Mouse (Mus musculus) lung, postnatal 14 days (tissue): ENCODE measurements around the gene Tnni2.
A peak's percentile ranks its signal among the peaks of the same experiment; 100 is the strongest.

Experiments used
- DNase-seq: peaks from one replicate; pipeline ENCODE4 v3.0.0; 2021

Tnni2 gene

DNA sequence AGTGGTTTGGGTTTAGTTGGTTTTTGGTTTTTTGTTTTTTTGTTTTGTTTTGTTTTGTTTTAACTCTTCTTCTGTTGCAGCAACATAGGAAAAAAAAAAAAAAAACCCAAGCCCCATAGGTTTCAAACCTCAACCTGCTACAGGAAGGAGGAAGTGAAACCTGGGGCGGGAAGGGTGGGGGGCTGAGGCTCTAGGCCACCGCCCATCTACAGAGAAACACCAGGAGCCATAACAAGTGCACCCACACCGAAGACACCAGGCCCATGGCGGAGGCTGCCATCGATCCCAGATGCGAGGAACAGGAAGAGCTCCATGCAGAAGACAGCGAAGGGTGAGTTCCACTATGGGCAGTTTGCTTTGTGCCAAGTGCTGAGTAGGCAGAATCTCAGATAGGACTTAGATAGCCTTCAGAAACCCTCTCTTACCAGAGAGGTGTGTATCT, 19.0 kb downstream of the Tnni2 start, which contains the start of gene Lsp1:
Gene Lsp1, plus strand, starts transcription at position 174 of the 442 bp plus-strand sequence.
- no peak for DNase-seq

DNA sequence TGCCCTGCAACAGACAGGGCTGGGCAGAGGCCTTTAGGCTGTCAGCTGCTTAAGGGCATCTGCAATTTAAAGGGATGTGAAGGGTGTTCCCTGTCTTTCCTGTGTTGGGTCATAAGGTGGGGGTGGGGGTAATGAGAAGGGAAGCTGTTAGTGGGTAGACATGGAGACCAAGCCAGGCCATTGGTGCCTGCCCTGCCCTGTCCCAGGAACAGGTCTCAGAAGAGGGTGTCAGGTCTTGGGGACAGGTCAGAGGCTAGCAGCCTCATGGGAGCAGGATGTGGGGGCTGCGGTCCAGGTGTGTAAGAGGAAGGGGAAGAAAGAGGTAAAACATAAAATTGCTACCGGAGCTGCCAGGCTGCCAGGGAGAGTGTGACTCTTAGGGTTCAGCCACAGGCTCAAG, 19.8 kb downstream of the Tnni2 start:
- DNase-seq: no peak

DNA sequence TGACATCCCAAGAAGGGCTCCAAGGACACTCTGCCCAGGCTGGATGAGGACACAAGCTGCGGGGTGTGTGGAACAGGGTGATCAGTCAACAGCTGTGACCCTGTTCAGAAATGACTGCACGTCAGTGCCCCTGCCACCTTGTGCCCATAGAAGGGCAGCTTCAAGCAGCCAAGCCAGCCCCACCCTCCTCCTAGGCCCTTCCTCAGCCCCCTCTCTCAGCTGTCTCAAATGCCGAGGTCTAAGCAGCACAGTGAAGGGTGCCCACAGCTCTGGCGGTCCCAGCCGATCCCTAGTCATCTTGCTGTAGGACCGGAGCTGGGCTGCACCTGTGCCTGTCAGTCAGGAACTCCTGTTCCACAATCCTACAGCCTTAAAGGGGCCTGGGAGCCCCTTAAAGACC, 20.6 kb downstream of the Tnni2 start:
- DNase-seq: no peak

DNA sequence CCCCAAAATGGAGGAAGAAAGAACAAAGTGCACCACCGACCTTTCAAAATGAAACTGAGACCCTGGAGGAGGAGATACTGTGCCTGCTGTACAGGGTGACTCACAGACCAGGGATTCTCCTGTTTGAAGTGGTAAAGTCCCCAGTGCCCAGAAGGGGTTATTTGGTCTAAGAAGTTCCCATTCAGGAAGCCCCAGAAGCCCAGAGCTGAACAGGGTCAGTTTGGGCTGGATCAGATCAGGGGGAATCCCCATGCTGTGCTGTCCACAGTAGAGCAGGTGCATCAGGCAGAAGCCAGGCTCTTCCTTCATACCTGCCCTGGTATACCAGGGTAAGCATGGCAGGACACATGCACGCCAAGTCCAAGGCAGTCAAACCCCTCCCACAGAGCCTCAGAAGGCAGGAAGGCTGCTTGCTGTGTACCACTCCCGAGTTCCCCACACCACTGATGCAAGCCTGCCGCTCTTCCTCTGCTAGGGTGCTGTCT, 21.0 kb downstream of the Tnni2 start:
- no peak for DNase-seq

DNA sequence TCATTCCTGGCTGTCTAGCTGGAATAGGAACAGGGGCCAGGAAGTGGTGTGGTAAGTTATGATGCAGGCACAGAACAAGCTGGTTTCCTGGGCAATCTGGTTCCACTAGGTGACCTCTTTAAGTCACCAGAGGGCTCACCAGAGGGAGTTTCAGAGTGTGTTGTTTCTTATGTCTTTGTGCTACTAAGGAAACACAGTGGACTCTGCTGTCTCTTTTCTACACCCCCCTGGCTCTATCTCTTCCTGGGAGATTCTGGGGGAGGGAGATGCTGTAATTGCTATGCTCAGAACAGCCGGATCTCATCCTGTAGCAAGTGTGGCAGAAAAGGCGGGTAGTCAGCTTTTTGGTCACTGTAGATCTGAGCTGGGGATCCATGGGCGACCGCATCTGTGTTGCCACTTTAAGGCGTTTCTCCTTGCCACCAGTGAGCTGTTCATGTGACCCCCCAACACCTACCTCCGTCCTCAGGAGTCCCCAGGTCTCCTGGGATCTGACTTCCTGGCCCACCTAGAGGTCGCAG, 28.6 kb downstream of the Tnni2 start:
- no peak for DNase-seq

DNA sequence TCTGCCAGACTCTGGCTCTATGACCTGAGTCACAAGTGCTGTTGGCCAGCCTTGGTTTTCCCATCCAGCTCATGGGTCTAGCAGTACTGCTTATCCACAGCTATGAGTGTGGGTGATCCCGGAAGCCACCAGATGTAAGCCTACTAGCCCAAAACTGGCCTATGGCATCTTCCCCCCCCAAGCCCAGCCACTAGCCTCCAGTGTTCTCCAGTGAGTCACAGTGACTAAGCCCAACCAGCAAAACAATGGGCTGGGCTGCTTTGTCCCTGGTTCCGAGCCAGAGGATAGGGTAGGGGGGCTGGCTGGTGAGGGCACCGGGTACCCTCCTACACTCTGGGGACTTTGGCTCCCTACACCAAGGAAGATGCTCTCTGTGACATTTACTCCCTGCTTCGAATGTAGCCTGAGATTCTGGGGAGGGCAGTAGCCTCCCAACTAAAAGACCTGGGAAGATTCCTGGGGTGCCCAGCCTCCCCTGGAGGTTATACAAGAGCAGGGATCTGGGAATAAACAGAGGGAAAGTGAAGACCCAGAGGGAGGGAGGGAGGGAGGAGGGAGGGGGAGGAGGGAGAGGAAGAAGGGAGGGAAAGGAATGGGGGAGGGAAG, 29.3 kb downstream of the Tnni2 start:
- peak; percentile 64 for DNase-seq

DNA sequence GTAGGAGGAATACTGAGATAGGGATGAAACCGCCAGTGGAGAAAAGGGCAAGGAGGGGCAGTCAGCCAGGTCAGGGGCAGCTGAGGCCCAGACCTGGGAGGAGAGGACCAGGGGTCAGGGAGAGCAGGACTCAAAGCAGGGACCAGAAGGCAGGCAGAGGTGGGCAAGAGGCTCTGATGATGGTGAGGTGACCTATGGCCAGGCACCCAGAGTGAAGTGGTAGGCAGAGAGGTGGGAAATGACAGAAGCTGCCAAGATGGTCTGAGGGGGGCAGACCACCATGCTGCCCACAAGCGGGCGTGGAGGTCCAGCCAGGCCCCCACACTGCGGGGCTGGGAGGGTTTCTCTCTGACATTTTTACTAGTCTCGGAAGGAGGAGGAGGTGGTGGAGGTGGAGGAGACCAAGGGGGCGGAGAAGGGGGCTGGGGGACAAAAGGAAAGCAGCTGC, 29.8 kb downstream of the Tnni2 start:
- DNase-seq: no peak

DNA sequence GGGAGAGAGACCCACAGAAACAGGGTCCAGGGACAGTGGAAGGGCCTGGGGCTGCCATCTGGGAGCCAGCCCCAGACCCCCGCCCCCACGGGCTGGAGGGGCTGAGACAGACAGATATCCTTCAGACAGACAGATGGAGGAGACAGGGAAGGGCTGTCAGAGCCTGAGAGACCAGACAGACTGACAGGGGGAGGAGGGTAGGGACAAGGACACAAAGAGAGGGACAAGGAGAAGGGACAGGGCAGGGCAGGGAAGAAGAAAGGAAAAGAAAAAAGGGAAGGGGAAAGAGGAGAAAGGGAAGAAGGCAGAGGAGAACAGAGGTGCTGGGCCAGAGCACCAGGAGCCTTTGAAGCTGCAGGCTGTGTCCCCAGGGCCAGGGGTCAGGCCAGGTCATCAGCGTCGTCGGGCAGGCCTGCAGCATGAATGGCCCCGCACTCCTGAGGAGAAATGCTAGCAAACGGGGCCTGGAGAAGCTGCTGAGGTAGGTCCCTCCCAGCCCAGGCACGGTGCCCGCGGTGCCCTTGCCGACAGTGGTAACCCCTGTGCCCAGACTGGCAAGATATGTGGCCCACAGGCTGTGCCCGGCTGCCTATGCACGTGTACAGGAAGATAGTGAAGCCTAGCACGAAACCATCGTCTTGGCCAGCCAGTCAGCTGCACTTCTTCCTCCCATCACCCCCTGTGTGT, 30.4 kb downstream of the Tnni2 start:
- DNase-seq: no peak

DNA sequence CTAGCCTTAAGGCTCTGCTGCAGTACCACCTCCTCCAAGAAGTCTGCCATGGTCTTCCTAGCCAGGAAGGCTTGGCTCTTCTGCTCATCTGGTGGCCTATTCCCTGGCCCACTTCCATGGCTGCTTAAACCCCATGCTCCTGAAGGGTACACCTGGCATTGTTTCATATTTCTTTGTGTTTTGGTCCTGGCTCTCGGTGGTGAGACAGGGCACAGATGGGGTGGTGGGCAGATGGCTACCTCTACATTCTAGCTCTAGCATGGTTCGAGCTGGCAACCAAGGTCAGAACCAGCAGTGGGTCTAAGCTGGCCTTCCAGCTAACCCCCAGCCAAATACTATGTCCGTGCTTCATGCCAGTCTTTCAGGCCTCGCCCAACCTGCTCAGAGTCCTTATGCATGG, 31.3 kb downstream of the Tnni2 start:
- DNase-seq: no peak

DNA sequence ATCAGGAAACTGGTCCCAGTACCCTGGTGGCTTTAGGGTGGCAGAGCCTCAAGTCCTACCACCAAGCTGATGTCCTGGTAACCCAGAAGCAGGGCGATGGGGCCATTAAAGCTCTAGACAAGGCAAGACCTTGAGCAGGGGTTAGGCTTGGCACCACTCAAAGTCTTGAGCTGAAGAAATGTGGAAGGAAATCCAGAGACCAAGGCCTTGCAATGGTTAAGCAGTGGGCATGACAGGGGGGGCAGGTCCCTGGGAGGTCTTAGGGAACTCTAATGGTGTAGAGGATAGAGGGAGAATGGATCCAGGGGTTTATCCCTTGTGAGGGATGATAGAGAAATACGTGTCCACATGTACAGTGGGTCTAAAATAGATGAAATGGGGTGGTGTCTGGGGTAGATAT, 31.9 kb downstream of the Tnni2 start:
- DNase-seq: no peak

DNA sequence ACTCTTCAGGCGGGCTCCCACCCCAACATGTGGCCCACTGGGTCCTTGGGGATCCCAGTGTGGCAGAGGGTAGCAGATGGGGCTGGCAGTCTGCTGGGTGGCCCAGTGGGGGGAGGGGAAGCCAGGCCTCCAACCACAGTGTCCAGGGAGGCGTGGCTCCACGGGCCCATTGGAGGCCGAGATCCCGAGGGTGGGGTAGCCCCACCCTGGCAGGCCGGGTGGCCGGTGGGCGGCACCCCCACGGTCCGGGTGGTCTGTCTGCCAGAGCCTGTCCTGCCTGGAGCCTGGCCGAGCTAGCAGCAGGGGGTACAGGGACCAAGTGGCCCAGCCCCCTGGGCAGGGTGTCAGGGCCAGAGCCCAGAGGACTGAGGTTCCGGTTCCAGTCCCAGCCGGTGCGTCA, 33.2 kb downstream of the Tnni2 start:
- peak; percentile 39 for DNase-seq

DNA sequence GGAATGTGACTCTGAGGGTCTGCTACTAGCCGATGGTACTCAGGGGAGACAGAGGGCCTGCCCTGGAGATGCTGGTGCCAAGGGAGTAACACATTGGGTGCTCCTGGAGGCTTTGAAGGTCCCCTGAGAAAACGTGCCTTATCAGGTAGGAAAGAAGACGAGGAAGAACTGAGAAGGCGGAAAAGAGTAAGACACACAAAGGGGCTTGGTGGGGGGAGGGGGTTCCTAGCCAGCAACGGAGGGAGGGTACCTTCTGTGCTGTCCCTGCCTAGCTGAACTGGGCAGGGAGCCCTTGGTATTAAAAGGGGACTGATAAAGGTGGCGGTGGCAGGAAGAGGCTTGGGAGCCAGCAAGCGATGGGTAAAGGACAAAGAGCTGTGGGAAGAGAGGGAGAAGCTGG, 34.0 kb downstream of the Tnni2 start:
- no peak for DNase-seq

DNA sequence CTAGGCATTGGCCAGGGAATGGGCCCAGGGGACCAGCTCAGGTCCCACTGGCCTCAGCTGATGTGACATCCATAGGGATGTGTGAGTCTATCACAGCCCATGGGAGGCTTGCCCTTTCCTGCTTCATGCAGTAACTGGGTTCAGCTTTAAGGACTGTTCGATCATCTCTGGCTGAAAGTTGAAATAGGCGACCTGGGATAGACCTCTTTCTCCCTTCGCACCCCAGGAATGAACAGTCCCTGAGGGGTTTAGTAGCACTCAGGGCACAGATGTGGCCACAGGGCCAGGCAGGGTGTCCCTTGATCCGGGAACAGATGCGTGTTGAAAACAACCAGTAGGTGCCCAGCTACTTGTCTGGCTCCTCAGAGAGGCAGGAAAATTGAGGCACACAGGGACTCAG, 34.7 kb downstream of the Tnni2 start:
- DNase-seq: no peak

DNA sequence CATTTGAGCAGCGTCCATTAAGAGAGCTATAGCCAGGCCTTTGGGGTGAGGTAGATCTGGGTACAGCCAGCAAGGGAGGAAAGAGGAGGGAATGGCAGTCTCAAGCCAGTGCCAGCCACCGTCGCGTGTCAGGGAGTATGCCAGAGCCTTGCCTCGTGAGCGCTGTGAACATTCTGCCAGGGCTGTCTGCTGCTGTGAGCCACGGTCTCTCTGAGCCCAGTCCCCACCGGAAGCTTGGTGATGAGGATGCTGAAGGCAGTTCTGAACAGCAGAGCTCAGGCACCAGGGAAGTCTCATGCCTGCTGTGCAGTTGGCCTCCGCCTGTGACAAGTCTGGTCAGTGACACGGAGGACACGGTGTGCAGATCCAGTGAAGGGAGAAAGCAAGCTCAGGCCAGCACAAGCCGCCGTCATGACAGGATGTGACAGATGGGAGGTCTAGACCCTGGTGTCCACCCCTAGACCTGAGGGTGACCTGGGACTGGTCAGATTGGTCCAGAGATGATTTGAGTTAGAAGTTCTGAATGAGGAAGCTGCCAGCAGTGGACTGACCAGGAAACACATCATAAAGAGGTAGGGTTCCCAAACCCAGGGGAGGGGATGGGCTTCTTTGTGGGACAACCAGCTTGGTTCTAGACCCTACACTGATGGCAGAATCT, 35.3 kb downstream of the Tnni2 start:
- no peak for DNase-seq

DNA sequence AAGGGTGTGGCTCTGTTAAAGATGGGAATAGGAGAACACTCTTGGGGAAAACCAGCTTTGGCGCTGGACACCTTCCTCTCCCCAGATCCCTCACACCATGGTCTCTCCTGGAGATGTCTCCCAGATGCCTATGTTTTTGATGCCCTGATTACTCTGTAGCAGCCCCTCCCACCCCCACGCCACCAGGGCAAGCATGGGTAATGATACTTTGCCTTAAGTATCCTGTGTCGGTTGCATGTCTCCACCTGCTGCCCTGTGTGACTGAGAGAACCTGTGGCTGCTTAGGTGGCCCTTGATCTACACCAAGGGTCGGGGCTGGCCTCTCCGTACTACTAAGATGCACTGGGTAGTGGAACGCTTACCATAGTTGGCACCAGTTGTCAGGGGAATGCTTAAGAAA, 36.4 kb downstream of the Tnni2 start:
- no peak for DNase-seq

DNA sequence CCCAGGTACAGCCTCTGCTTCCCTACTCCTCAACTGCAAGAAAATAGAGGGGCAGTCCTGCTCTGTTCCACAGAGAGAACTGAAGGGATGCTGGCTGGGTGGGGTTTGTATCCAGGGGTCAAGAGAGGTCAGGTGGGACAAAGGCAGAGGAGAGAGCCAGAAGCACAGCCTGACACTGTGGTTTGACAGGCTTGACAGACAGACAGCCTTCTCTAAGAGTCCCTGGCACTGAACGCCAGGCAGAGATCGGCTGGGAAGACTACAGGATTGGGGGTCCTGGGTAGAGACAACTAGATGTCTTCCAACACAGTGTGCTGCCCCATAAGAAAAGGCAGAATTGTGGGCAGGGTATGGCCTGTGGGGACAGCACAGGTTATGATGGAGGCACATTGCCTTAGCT, 37.0 kb downstream of the Tnni2 start:
- DNase-seq: no peak

DNA sequence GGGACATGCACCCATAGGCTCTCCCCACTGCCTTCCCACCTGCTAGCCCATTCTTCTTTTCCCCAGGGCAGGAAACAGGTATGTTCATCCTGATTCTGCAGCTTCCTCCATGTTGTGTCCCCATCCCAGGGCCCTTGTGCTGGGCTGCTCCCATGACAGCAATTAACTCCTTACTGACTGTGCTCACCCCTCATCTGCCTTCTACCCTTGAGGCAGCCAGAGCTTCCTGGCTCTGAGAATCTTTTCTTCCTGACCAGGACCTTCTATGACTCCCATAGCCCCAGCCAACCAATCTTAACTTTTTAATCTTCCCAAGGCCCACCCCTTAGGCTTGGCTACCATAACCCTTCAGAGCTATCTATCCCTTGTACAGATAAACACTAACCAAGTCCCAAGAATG, 37.7 kb downstream of the Tnni2 start:
- no peak for DNase-seq

DNA sequence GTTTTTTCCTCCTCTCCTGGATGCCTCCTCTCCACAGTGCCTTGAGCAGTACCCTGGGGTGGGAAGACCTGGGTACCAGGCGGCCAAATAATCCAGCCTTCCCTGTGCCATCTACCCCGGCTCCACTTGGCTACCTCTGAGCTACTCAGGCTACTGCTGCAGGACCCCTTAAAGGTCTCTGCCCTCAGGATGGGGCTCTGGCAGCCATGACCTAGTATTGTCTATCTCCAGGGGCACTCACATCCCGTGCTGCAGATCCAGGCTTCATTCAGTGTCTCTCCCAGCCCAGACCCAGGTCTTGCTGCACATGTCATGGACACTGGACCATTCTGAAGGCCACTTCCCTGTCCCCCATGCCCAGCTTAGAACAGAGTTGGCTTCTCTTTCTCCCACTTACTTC, 38.3 kb downstream of the Tnni2 start:
- DNase-seq: no peak

DNA sequence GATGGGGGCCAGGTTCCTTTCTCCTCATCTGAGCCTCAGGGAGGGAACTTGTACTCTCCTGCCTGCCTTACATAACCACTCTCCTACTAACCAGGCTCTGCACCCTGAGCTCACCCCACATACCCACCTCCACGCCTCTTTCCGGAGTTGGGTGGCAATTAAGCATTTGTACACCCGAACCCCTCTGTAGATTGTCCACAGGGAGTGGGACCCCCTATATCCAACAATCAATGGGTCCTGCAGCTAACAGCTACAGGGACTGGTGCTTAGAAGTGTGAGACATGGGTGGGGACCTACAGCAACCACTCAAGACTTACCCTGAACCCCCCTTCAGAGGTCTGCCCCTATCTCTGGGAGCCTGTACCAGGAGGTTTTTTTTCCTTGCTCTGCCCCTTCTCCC, 39.1 kb downstream of the Tnni2 start:
- no peak for DNase-seq

DNA sequence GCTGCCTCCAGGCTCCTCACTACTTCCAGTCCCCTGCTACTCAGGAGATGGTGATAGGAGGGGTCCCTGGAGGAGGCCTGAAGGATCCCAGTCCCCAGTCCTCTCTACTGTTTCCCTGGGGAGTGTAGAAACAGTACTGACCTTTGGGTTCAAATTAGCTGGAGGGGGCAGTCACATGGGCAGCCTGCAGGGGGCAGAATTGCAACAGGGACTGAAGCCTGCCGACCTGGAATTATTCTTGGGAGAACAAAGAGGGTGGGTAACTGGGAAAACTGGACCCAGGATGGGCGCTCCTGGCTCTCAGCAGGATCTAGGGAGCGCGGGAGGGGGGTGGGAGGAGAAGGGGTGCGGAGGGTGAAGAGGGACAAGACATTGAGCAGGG, 39.6 kb downstream of the Tnni2 start:
- DNase-seq: peak; percentile 70

DNA sequence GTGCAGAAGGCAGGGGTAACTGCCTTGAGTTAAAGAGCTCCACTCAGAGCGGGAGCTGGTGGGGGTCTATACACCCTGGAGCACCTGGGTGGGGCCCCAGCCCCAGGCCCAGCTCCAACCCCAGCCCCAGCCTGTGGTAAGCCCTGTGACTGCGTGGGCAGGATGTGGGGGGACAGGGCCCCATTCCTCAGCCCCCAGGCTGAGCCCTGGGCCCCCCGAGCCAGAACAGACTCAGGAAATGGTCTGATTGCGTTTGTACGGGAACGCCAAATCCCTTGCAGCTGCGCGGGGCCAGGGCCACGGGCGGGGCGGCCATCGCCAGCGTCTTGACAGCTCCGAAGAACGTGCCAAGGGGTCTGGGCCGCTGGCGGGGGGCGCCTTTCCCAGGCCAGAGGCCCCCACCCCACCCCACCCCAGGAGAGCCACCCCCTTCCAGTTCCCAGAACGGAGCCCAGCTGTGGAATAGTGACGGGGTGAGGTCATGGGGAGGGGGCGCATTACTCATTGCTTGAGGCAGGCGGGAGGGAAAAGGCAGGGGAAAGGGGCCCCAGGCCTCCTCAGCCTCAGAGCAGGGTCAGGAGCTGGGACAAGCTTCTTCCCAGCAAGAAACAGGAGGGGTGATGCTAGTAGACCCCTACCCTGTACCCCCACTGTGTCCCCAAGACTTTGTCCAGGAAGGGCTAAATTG, 40.1 kb downstream of the Tnni2 start:
- DNase-seq: peak; percentile 39

DNA sequence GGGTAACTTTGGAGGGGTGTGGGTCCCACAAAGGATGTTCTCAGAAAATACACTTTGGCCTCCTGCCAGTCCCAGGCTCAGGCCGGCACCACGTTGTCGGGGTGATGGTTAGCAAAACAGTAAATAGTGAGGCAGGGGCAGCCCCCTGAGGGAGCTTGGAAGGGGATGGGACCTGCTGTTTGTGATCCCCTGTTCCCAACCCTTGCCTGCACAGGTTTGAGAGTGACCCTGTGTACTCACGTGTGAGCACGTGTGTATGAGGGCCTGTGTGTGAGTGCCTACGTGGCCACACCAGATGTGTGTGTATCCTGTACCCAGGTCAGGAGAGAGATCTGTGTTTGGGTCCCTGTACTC, 40.6 kb downstream of the Tnni2 start:
- DNase-seq: peak; percentile 35

DNA sequence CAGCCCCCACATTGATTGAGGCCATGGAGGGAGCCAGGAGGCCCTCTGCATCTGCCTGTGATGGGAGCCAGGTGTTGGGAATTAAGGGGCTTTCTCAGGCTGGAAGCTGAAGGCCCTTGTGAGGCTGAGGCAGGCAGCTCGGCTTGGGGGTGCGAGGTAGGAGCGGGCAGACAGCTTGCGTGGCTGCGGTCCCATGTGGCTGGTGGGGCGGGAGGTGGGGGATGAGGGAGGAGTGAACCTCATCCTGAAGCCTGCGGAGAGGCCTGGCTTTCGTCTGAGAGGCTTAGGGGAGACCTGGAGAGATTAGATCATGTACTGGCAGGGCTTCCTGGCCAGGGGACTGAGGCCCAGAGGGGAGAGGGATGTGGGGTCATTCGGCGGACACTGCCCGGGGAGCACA, 41.5 kb downstream of the Tnni2 start:
- no peak for DNase-seq

DNA sequence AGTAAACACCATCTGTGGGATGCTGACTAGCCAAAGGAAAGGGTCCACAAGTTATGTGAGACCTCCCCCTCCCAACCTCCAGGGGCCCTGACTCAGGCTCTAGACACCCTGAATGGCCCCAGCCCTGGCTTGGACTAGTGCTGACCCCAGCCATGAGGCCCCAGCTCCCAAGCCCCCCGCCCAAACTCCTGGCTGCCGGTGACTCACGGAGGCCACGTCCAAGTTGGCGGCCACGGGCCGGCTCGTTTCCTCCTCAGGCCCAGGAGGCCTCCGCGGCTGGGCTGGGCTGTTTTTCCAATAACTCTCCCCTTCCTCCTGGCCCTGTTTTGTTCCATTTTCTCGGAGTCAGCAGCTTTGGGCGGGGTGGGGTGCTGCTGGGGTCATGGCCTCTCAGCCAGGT, 43.2 kb downstream of the Tnni2 start:
- DNase-seq: no peak
